Mouse (Mus musculus): Measurements from ENCODE around the gene Draxin.
"Not testable (repeated sequence)": the region's sequence is repeated elsewhere in the genome, so short reads cannot be mapped to it uniquely, and the experiment has no call there.

GRCm38 (mm10) chr4:148050396-148050914, 80.0 kb downstream of the Draxin start:
- not testable (repeated sequence) for TF ChIP-seq CTCF (IDR thresholded peaks at IDR 0.05 in 2 of 3, conservative IDR thresholded peaks at IDR 0.05 in 1 of 3; ENCODE audit: control insufficient read depth in 1 of 3, insufficient read depth in 1 of 3, low read depth in 2 of 3, low read length in 3 of 3, poor library complexity in 1 of 3, severe bottlenecking in 1 of 3); HCFC1 (IDR thresholded peaks at IDR 0.05; ENCODE audit: low read depth, low read length); RAD21 (IDR thresholded peaks at IDR 0.05; ENCODE audit: low read depth, low read length); TBP (IDR thresholded peaks at IDR 0.05; ENCODE audit: low read depth, low read length); ZNF384 (IDR thresholded peaks at IDR 0.05; ENCODE audit: low read depth, low read length); TCF12 (IDR thresholded peaks at IDR 0.05; ENCODE audit: low read depth, low read length); MEF2A (IDR thresholded peaks at IDR 0.05; ENCODE audit: extremely low read depth, insufficient replicate concordance, low read depth, low read length, poor library complexity, severe bottlenecking); MAFK (IDR thresholded peaks at IDR 0.05; ENCODE audit: borderline replicate concordance, low read depth, low read length); ZC3H11A (IDR thresholded peaks at IDR 0.05; ENCODE audit: low read depth, low read length); EP300 (IDR thresholded peaks at IDR 0.05; ENCODE audit: low read depth in 1 of 2, low read length in 2 of 2); KAT2A (conservative IDR thresholded peaks at IDR 0.05; ENCODE audit: low read depth, low read length); NRF1 (IDR thresholded peaks at IDR 0.05; ENCODE audit: insufficient read depth, low read depth, low read length, poor library complexity, severe bottlenecking); MYB (IDR thresholded peaks at IDR 0.05; ENCODE audit: low read depth, low read length); POLR2A (IDR thresholded peaks at IDR 0.05; ENCODE audit: control insufficient read depth in 1 of 2, insufficient read depth in 1 of 2, low read depth in 1 of 2, low read length in 2 of 2, poor library complexity in 1 of 2)
